Mouse (Mus musculus): ENCODE data around the gene Nova2. TPM values are rescaled to one million over a fixed set of nuclear protein-coding genes. Genes with fewer than 3 reads are reported as not detected.
A peak's percentile ranks its signal among the peaks of the same experiment; 100 is the strongest.

The Nova2 gene
- polyA plus RNA-seq, 1 experiment from 2014 or later, result 18.6 TPM

DNA sequence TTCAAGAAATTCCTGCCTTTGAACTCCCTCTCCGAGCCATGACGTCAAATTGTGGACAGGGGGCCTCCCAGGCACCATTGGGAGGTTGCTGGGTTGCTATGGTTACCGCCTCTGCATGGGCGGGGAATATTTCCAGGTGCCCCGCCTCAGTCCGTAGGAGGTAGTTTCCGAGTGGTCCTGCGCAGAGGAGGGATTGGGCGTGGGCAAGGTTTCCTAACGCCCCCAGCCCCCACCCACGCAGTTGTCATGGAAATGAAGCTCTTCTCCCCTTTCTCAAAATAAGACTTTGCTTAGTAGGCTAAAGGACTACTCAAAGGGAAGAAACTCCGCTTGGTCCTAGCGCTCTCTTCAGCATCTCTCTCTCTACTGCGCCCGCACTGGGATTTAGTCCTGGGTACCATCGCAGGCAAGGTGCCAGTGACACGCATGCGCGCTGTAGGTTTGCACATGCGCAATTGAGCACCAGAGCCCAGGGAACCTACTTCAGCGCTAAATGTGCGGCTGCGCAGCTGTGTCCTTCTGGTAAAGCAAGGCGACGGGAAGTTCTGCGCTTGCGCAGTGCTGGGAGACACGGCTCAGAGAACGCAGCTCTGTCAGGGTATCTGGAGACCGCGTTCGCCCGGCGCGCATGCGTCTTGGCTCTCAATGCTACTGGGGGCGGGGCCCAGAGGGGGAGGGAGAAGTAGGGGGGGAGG, 65.1 kb downstream of the Nova2 start, which contains the start of gene Mypop:
Gene Mypop, plus strand, starts transcription at position 645 of the 695 bp plus-strand sequence.
- Histone ChIP-seq H3K36me3 (no peaks in the 10 kb centered on the region; the same call in 1 of the 2 replicates), H3K27ac (peak within 1 kb of the TSS; percentile 92), H3K27me3 (peaks cover 21% of the 10 kb centered on the region), H3K9me3 (no peaks in the 10 kb centered on the region), H3K9ac (replicated peaks) (peak within 1 kb of the TSS; percentile 79), H3K4me3 (replicated peaks) (peak within 1 kb of the TSS; percentile 61), H3K4me1 (replicated peaks) (peaks cover 48% of the 10 kb centered on the region), H3K4me2 (replicated peaks) (peak within 1 kb of the TSS; percentile 82)
- ATAC-seq, result peak; percentile 94
- under 1% methylated on average over 36 of the region's 37 CpGs for WGBS

DNA sequence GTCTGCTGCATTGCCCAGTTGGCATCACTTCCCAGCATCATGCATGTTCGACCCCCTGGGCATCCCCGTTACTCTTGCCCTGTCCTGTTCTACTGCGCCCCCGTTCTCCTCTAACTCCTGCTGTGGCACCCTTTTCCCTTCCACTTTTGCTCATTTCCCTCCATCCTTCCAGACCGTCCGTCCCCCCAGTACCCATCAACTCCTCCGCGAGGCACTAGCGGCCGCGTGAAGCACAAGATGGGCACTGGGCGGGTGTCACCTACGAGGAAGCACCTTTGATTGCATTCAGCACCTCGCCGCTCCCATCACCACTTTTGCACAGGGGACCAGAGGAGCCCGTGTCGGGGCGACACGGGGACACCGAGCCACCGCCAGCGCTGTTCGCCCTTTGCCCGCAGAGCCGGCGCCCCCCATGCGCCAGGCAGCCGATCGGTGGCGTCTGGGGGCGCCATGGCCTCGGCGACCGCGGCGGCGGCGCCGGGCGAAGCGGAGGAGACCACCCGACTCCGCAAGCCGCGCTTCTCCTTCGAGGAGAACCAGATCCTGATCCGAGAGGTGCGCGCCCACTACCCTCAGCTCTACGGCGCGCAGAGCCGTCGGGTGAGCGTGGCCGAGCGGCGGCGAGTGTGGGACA, 66.1 kb downstream of the Nova2 start:
- H3K9ac ChIP-seq (replicated peaks), result peak overlapping the region; percentile 79
- under 1% methylated on average over 59 of the region's 59 CpGs for WGBS
- H3K9me3 ChIP-seq, result no peaks in the 10 kb centered on the region
- H3K27me3 ChIP-seq, result peaks cover 21% of the 10 kb centered on the region
- peak overlapping the region; percentile 82 for H3K4me2 ChIP-seq (replicated peaks)
- H3K4me1 ChIP-seq (replicated peaks), result peaks cover 48% of the 10 kb centered on the region
- H3K4me3 ChIP-seq (replicated peaks), result peak overlapping the region; percentile 61
- H3K36me3 ChIP-seq, result peaks cover 9% of the 10 kb centered on the region
- ATAC-seq, result peak; percentile 29; the same call in 1 of the 2 replicates
- H3K27ac ChIP-seq, result peak overlapping the region; percentile 44

DNA sequence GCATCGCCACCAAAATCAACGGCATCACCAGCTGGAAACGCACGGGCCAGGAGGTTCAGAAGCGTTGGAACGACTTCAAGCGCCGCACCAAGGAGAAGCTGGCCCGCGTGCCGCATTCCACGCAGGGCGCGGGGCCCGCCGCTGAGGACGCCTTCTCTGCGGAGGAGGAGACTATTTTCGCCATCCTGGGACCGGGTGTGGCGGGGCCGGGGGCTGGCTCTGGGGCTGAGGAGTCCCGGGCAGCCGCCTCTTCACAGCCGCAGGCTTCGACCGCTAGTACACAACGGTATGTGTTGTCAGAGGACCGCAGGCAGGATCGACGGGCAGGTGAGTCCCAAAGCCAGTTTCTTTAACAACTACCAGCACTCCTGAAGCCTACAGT, 66.6 kb downstream of the Nova2 start:
- 3% methylated on average over 31 of the region's 31 CpGs for WGBS
- Histone ChIP-seq H3K27ac (peak overlapping the region; percentile 44), H3K4me2 (replicated peaks) (peak overlapping the region; percentile 82), H3K4me3 (replicated peaks) (peak overlapping the region; percentile 61), H3K4me1 (replicated peaks) (peaks cover 48% of the 10 kb centered on the region), H3K27me3 (peaks cover 21% of the 10 kb centered on the region), H3K9me3 (no peaks in the 10 kb centered on the region), H3K9ac (replicated peaks) (peak overlapping the region; percentile 79), H3K36me3 (peaks cover 9% of the 10 kb centered on the region)
- no peak for ATAC-seq

DNA sequence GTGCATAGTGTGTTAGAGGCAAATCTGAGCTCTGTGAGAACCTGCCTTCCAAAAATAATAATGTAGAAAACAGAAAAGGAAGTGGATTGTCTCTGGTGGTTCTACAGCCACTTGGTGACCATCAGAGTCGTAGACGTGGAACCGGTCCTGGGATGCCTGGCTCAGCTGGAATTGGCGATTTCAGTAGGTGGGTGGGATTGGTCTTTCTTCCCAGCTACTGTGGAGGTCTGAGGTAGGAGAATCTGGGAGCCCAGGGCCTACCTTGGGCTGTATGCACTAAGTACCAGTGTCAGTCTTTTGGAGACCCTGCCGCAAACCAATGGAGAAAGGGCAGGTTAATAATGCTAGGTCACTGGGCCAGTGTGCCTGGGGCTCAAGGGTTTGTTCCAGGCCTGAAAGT, 67.3 kb downstream of the Nova2 start:
- Histone ChIP-seq H3K9me3 (no peaks in the 10 kb centered on the region), H3K27me3 (peaks cover 21% of the 10 kb centered on the region), H3K27ac (no peak overlapping the region), H3K36me3 (peaks cover 9% of the 10 kb centered on the region), H3K4me2 (replicated peaks) (peak overlapping the region; percentile 82), H3K4me1 (replicated peaks) (peaks cover 48% of the 10 kb centered on the region), H3K9ac (replicated peaks) (peak overlapping the region; percentile 7; the same call in 1 of the 2 replicates), H3K4me3 (replicated peaks) (peak overlapping the region; percentile 61)
- no peak for ATAC-seq
- 89% methylated on average over 5 of the region's 5 CpGs for WGBS

DNA sequence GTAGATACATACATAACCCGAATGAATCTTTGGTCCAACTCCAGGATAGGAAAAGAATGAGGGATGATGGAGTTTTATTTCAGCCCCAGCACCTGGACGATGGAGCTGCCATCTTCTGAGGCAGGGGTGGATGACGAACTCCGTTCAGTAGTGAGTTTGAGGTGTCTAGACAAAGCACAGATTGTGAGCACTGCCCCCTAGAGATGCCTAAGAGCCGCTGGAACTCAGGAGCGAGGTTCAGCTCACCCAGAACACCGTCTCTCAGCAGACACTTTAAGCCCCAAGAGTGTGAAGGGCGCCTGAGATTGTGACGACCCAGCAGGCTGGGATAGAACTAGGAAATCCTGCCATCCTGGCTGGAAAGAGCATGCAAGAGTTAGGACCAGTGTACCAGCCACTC, 73.1 kb downstream of the Nova2 start:
- H3K9ac ChIP-seq (replicated peaks), result 0 out of 2 replicates have a peak overlapping the region, but pooled peaks have one; percentile 14
- H3K4me1 ChIP-seq (replicated peaks), result peaks cover 47% of the 10 kb centered on the region
- 0 out of 2 replicates have a peak, but pooled peaks cover under 1% of the 10 kb centered on the region for H3K27me3 ChIP-seq
- no peaks in the 10 kb centered on the region for H3K9me3 ChIP-seq
- no peak overlapping the region for H3K4me3 ChIP-seq (replicated peaks)
- 35% methylated on average over 9 of the region's 9 CpGs for WGBS
- no peak for ATAC-seq
- H3K27ac ChIP-seq, result no peak overlapping the region
- H3K36me3 ChIP-seq, result peaks cover 17% of the 10 kb centered on the region
- no peak overlapping the region for H3K4me2 ChIP-seq (replicated peaks)

DNA sequence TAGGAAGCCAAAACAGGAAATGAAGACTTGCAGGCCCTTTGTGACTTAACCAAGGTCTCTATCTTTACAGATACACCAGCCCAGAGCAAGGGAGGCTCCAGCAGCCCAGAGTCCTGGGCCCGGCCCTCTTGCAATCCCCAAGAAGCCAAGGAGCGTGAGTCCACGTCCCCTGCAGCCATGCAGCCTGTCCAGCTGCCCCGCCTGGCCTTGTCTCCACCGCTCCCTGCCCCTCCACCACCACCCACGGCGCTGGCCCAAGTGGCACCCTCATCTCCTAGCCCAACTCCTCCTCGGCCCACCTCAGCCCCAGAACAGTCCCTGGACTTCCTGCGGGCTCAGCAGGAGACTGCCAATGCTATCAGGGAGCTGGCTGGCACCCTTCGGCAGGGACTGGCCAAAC, 74.7 kb downstream of the Nova2 start:
- ATAC-seq, result no peak
- 76% methylated on average over 10 of the region's 10 CpGs for WGBS
- Histone ChIP-seq H3K4me3 (replicated peaks) (peak overlapping the region; percentile 28), H3K4me2 (replicated peaks) (peak overlapping the region; percentile 45), H3K4me1 (replicated peaks) (peaks cover 43% of the 10 kb centered on the region), H3K27me3 (no peaks in the 10 kb centered on the region), H3K27ac (no peak overlapping the region), H3K9ac (replicated peaks) (peak overlapping the region; percentile 55), H3K36me3 (peaks cover 21% of the 10 kb centered on the region), H3K9me3 (no peaks in the 10 kb centered on the region)

DNA sequence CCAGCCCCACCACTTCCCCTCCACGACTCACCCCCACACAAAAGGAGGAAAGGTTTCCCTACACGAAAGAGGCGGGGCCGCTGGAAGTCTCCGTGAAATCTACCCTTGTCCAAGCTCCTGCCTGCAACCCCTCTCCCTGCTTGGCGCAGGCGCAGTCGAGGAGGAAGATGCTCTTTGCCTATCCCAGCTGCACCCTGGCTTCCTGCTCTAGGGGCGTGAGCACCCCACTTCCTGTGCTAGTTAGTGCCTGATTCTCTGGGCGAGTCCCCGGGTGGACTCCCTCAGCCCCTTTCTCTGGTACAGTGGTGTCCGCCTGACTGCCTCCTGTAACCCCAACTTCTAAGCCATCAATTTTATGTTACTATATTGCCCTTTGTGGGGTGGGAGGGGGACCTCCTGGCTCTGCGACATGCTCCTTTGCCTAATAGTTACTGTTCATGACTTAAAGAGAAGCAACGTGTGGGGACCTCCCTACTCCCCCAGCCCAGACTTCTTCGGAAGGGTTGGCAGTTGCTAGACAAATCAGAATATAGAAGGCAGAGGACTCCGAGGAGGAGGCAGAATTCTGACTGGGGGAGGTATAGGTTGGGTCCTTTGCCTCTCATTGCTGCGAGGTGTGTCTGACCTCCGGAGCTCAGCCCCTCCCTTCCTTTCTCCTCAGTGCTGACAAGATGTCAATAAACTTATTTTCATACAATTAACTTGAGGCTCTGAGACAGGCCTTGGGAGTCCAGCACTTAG, 75.5 kb downstream of the Nova2 start:
- Histone ChIP-seq H3K27ac (no peak overlapping the region), H3K27me3 (no peaks in the 10 kb centered on the region), H3K36me3 (peaks cover 25% of the 10 kb centered on the region), H3K4me2 (replicated peaks) (peak overlapping the region; percentile 45), H3K4me1 (replicated peaks) (peaks cover 50% of the 10 kb centered on the region), H3K9me3 (no peaks in the 10 kb centered on the region), H3K9ac (replicated peaks) (peak overlapping the region; percentile 55; the same call in 1 of the 2 replicates), H3K4me3 (replicated peaks) (peak overlapping the region; percentile 28)
- WGBS, result 44% methylated on average over 18 of the region's 18 CpGs
- ATAC-seq, result no peak

DNA sequence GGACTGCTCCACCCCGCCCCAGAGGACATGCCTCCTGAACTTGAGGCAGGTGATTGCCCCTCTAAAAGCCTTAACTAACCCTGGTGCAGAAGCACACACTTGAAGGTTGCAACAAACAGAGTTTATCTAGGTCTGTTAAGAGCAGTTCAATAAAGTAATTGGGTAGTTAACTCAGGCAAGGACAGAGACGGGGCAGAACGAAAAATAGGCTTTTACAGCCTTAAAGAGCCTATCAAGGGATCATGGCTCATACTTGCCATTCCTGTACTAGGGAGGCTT, 76.1 kb downstream of the Nova2 start:
- no peak for ATAC-seq
- 72% methylated on average over 3 of the region's 3 CpGs for WGBS
- no peak overlapping the region for H3K4me2 ChIP-seq (replicated peaks)
- no peak overlapping the region for H3K4me3 ChIP-seq (replicated peaks)
- no peak overlapping the region for H3K27ac ChIP-seq
- H3K9ac ChIP-seq (replicated peaks), result no peak overlapping the region
- no peaks in the 10 kb centered on the region for H3K27me3 ChIP-seq
- H3K4me1 ChIP-seq (replicated peaks), result peaks cover 54% of the 10 kb centered on the region
- H3K9me3 ChIP-seq, result no peaks in the 10 kb centered on the region
- peaks cover 22% of the 10 kb centered on the region for H3K36me3 ChIP-seq

DNA sequence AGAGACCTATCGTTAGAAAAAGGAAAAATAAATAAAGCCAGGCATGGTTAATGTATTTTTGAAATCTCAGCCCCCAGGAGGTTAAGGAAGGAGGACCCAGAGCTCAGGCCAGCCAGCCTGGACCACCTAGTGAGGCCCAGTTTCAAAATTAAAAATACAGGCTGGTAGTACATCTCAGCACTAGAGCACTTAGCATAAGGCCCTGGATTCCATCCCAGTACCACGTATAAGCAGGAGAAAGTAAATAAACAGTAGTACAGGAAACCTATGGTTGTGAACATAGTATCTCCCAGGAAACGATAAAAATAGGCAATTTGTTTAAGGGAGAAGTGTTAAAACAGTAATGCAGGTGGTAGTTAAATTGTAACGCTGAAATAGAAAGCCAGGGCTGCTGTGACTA, 76.4 kb downstream of the Nova2 start:
- no peak for ATAC-seq
- WGBS, result 52% methylated on average over 4 of the region's 4 CpGs

DNA sequence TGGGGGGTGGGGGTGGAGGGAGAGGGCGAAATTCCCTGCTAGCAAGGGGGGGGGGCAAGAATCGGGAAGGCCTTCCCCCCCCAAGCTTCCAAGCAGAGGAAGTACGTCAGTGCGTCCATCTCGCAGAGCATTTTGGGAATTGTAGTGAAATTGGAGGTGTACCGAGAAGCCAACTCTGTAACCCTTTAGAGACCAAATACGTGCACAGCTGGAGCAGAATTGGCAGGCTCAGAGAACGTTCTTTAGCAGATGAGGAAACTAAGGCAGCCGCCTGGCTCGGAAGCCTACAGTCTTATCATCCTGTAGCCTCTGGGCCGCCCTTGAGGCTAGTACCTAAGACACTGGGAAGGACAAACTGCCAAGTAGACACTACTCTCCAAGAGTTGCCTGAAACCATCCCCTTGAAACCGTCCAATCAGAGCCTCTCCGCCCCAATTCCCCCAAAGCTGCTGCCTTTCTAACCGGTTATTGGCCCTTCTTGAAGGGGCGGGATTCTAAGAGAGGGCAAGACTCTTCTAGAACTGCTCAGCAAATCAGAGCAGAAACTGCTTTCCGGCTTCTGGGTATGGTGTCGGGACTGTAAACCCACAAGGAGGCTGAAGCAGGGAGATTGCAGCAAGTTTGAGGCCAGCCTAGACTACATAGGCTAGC, 77.3 kb downstream of the Nova2 start:
- Histone ChIP-seq H3K9ac (replicated peaks) (peak overlapping the region; percentile 75), H3K4me2 (replicated peaks) (peak overlapping the region; percentile 67), H3K36me3 (peaks cover 29% of the 10 kb centered on the region), H3K27ac (peak overlapping the region; percentile 19; the same call in 1 of the 2 replicates), H3K4me3 (replicated peaks) (peak overlapping the region; percentile 37), H3K4me1 (replicated peaks) (peaks cover 66% of the 10 kb centered on the region), H3K27me3 (no peaks in the 10 kb centered on the region), H3K9me3 (no peaks in the 10 kb centered on the region)
- WGBS, result 3% methylated on average over 17 of the region's 17 CpGs
- peak; percentile 54 for ATAC-seq

More for the DNA sequence above, 76.4 kb downstream of the Nova2 start:
- Histone ChIP-seq H3K4me3 (replicated peaks) (peak overlapping the region; percentile 37), H3K36me3 (peaks cover 25% of the 10 kb centered on the region), H3K9ac (replicated peaks) (peak overlapping the region; percentile 75), H3K27ac (peak overlapping the region; percentile 5; the same call in 1 of the 2 replicates), H3K4me1 (replicated peaks) (peaks cover 58% of the 10 kb centered on the region), H3K27me3 (no peaks in the 10 kb centered on the region), H3K9me3 (no peaks in the 10 kb centered on the region), H3K4me2 (replicated peaks) (peak overlapping the region; percentile 67)

DNA sequence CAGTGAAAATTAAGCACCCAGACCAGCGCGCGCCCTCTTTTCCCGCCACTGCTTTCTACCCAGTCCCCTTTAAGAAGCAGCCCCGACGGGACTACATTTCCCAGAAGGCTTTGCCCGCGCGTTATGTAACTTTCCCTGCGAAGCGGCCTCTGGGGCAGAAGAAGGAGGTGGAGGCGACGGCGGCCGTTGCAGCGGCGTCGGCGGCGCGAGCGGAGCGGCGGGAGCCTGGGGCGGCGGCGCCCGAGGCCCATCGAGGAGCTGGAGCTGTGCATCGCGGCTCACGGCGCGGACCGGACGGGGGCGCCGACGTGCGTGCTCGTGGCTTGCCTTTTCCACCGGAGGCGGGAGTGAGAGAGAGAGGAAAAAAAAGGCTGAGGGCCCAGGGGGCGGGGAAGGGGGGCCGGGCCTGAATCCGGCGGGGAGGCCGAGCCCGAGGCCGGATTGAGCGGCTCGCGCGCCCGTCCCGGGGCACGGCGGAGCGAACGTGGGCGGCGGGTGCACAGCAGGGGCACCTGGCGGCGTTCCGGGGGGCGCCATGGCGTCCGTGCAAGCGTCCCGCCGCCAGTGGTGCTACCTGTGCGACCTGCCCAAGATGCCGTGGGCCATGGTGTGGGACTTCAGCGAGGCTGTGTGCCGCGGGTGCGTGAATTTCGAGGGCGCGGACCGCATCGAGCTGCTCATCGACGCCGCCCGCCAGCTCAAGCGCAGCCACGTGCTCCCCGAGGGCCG, 78.4 kb downstream of the Nova2 start, which contains the start of gene Irf2bp1:
Gene Irf2bp1, plus strand, starts transcription at position 143 of the 729 bp plus-strand sequence.
- peak; percentile 66 for ATAC-seq
- Histone ChIP-seq H3K36me3 (peaks cover 29% of the 10 kb centered on the region), H3K27ac (peak within 1 kb of the TSS; percentile 95), H3K9ac (replicated peaks) (peak within 1 kb of the TSS; percentile 98), H3K9me3 (no peaks in the 10 kb centered on the region), H3K4me3 (replicated peaks) (peak within 1 kb of the TSS; percentile 94), H3K4me2 (replicated peaks) (peak within 1 kb of the TSS; percentile 100), H3K4me1 (replicated peaks) (peaks cover 59% of the 10 kb centered on the region), H3K27me3 (no peaks in the 10 kb centered on the region)
- whole genome bisulfite sequencing, result under 1% methylated on average over 84 of the region's 90 CpGs

Data from midbrain, embryonic 13.5 days (tissue).